In the genomic region with DNA sequence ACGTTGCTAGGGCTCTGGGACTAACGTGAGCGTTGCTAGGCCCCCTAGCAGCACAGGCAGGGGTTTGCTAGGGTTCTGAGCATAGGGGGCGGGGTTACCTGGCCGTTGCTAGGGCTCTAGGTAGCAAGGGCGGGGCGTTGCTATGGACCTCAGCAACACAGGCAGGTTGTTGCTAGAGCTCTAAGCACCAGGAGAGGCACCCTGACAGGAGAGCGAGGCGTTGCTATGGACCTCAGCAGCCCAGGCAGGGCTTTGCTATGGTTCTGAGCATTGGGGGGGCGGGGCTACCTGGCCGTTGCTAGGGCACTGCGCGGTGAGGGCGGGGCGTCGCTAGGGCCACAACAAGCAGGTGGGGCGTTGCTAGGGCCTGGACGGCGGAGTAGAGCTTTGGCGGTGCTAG, we compare ENCODE assay signal across 8 mouse cellular contexts. TPM values are rescaled to one million over a fixed set of nuclear protein-coding genes. Genes with fewer than 3 reads are reported as not detected.
DNase-seq lines count a peak whose midpoint lies in the region; ATAC-seq and TF ChIP-seq lines count a peak whose summit lies in the region.

No protein-coding gene starts in this region.

- DNase-seq in left cerebral cortex, adult 2 months (ENCODE audit: extremely low spot score in 1 of 2, low spot score in 2 of 2): peak in 1 of 2 experiments; percentile 70
- DNase-seq in left cerebral cortex, adult 11 months (ENCODE audit: low spot score): no peak
- DNase-seq in lung, postnatal 14 days: peak; percentile 78
- no peak for DNase-seq in gastrocnemius, postnatal 4 days (ENCODE audit: low spot score in 2 of 2)

- H3K9me3 ChIP-seq in forebrain, embryonic 12.5 days: no peaks in the 10 kb centered on the region
- H3K9me3 ChIP-seq in kidney, embryonic 16.5 days (ENCODE audit: low read length): no peaks in the 10 kb centered on the region
- no peaks in the 10 kb centered on the region for H3K9me3 ChIP-seq in stomach, embryonic 15.5 days

- H3K4me2 ChIP-seq in forebrain, embryonic 12.5 days: peak overlapping the region; percentile 70
- peak overlapping the region; percentile 83 for H3K4me2 ChIP-seq in kidney, embryonic 16.5 days (replicated peaks; ENCODE audit: low read depth, low read length)
- peak overlapping the region; percentile 96 for H3K4me2 ChIP-seq in stomach, embryonic 15.5 days

- peak overlapping the region; percentile 73 for H3K9ac ChIP-seq in forebrain, embryonic 12.5 days
- peak overlapping the region; percentile 61 for H3K9ac ChIP-seq in kidney, embryonic 16.5 days (replicated peaks; ENCODE audit: low read length)
- no peak overlapping the region for H3K9ac ChIP-seq in stomach, embryonic 15.5 days

- peaks cover 35% of the 10 kb centered on the region for H3K27me3 ChIP-seq in forebrain, embryonic 12.5 days
- H3K27me3 ChIP-seq in kidney, embryonic 16.5 days (ENCODE audit: insufficient read depth, low read length): 0 out of 2 replicates have a peak, but pooled peaks cover 4% of the 10 kb centered on the region
- no peaks in the 10 kb centered on the region for H3K27me3 ChIP-seq in stomach, embryonic 15.5 days (replicated peaks)

- TF ChIP-seq CTCF in left cerebral cortex, adult 2 months (IDR thresholded peaks at IDR 0.05): no peak
- TF ChIP-seq CTCF in bone marrow, adult 2 months (IDR thresholded peaks at IDR 0.05; ENCODE audit: control insufficient read depth, insufficient read depth, low read length): no peak

- peak; percentile 35; the same call in 1 of the 2 replicates for TF ChIP-seq POLR2A in bone marrow, adult 2 months (IDR thresholded peaks at IDR 0.05; ENCODE audit: borderline replicate concordance, control insufficient read depth, low read depth, low read length)

- WGBS in bone marrow, adult 2 months: 3% methylated on average over 20 of the region's 20 CpGs
- under 1% methylated on average over 20 of the region's 20 CpGs for WGBS in forebrain, embryonic 12.5 days
- 1% methylated on average over 20 of the region's 20 CpGs for WGBS in kidney, embryonic 16.5 days
- under 1% methylated on average over 18 of the region's 20 CpGs for WGBS in stomach, embryonic 15.5 days

- H3K4me3 ChIP-seq in left cerebral cortex, adult 2 months: peak overlapping the region; percentile 85
- H3K4me3 ChIP-seq in bone marrow, adult 2 months (replicated peaks; ENCODE audit: control insufficient read depth, low read depth, low read length): peak overlapping the region; percentile 82
- peak overlapping the region; percentile 63 for H3K4me3 ChIP-seq in forebrain, embryonic 12.5 days (replicated peaks)
- H3K4me3 ChIP-seq in kidney, embryonic 16.5 days (ENCODE audit: low read length): peak overlapping the region; percentile 86
- peak overlapping the region; percentile 75 for H3K4me3 ChIP-seq in stomach, embryonic 15.5 days (replicated peaks)

- peaks cover 7% of the 10 kb centered on the region for H3K4me1 ChIP-seq in bone marrow, adult 2 months (ENCODE audit: control insufficient read depth, insufficient read depth, low read length)
- peaks cover 54% of the 10 kb centered on the region for H3K4me1 ChIP-seq in forebrain, embryonic 12.5 days
- H3K4me1 ChIP-seq in kidney, embryonic 16.5 days (ENCODE audit: insufficient read depth, low read length): peaks cover 46% of the 10 kb centered on the region
- H3K4me1 ChIP-seq in stomach, embryonic 15.5 days: peaks cover 37% of the 10 kb centered on the region

- intact Hi-C loops in left cerebral cortex, adult 2 months (cut with DNase I): no loop called here

- peaks cover 17% of the 10 kb centered on the region; the same call in 1 of the 2 replicates for H3K36me3 ChIP-seq in forebrain, embryonic 12.5 days (replicated peaks)
- H3K36me3 ChIP-seq in kidney, embryonic 16.5 days (ENCODE audit: insufficient read depth, low read length): peaks cover 8% of the 10 kb centered on the region; the same call in 1 of the 2 replicates
- H3K36me3 ChIP-seq in stomach, embryonic 15.5 days: 0 out of 2 replicates have a peak, but pooled peaks cover 7% of the 10 kb centered on the region

- H3K27ac ChIP-seq in left cerebral cortex, adult 2 months: peak overlapping the region; percentile 64
- H3K27ac ChIP-seq in bone marrow, adult 2 months (ENCODE audit: control insufficient read depth, insufficient read depth, low read depth, low read length, poor library complexity): peak overlapping the region; percentile 78
- peak overlapping the region; percentile 94 for H3K27ac ChIP-seq in forebrain, embryonic 12.5 days
- H3K27ac ChIP-seq in kidney, embryonic 16.5 days (ENCODE audit: low read length): peak overlapping the region; percentile 84
- peak overlapping the region; percentile 85 for H3K27ac ChIP-seq in stomach, embryonic 15.5 days

- peak; percentile 47 for ATAC-seq in forebrain, embryonic 12.5 days (ENCODE audit: low FRiP score)
- peak; percentile 50 for ATAC-seq in kidney, embryonic 16.5 days (ENCODE audit: low FRiP score, low TSS enrichment)
- ATAC-seq in stomach, embryonic 15.5 days (ENCODE audit: insufficient read depth, low FRiP score, low read depth): peak; percentile 48

RNA-seq across cellular contexts. Expression of gene Mast3, which starts 12.2 kb away (rescaled TPM):
- total RNA-seq in left cerebral cortex, adult 2 months (2021): 100 to 1,000 TPM; 369 to 386 TPM
- 20.5 and 70.7 TPM in 2 replicates for polyA plus RNA-seq in bone marrow, adult 2 months (2011; ENCODE audit: insufficient read depth, insufficient read length, low replicate concordance, missing spikeins)
- polyA plus RNA-seq in forebrain, embryonic 12.5 days (2016; fragmentation: Nextera tagmentation; extraction: Ambion mirVana): 14.5 and 16.8 TPM in 2 replicates
- polyA plus RNA-seq in kidney, embryonic 16.5 days (2015; fragmentation: Nextera tagmentation; extraction: Ambion mirVana): 16.2 and 16.3 TPM in 2 replicates
- 13.3 and 16.5 TPM in 2 replicates for polyA plus RNA-seq in stomach, embryonic 15.5 days (2015; fragmentation: Nextera tagmentation; extraction: Ambion mirVana)
- 10 to 100 TPM; 12.3 to 14.6 TPM for total RNA-seq in gastrocnemius, postnatal 4 days (2021)

RNA-seq across cellular contexts. Expression of gene Il12rb1, which starts 15.5 kb away (rescaled TPM):
- total RNA-seq in left cerebral cortex, adult 2 months (2021): under 1 TPM; 0.77 to 0.82 TPM
- polyA plus RNA-seq in bone marrow, adult 2 months (2011; ENCODE audit: insufficient read depth, insufficient read length, low replicate concordance, missing spikeins): 0.36 and 1.9 TPM in 2 replicates
- not detected in 2 replicates for polyA plus RNA-seq in forebrain, embryonic 12.5 days (2016; fragmentation: Nextera tagmentation; extraction: Ambion mirVana)
- 0.05 and 0.12 TPM in 2 replicates for polyA plus RNA-seq in kidney, embryonic 16.5 days (2015; fragmentation: Nextera tagmentation; extraction: Ambion mirVana)
- 0.26 and 0.43 TPM in 2 replicates for polyA plus RNA-seq in stomach, embryonic 15.5 days (2015; fragmentation: Nextera tagmentation; extraction: Ambion mirVana)
- total RNA-seq in gastrocnemius, postnatal 4 days (2021): not detected

RNA-seq across cellular contexts. Expression of gene Pik3r2, which starts 16.2 kb away (rescaled TPM):
- total RNA-seq in left cerebral cortex, adult 2 months (2021): 100 to 1,000 TPM; 159 to 160 TPM
- 12.8 and 19.5 TPM in 2 replicates for polyA plus RNA-seq in bone marrow, adult 2 months (2011; ENCODE audit: insufficient read depth, insufficient read length, low replicate concordance, missing spikeins)
- polyA plus RNA-seq in forebrain, embryonic 12.5 days (2016; fragmentation: Nextera tagmentation; extraction: Ambion mirVana): 72.7 and 79.1 TPM in 2 replicates
- 72.8 and 77.3 TPM in 2 replicates for polyA plus RNA-seq in kidney, embryonic 16.5 days (2015; fragmentation: Nextera tagmentation; extraction: Ambion mirVana)
- polyA plus RNA-seq in stomach, embryonic 15.5 days (2015; fragmentation: Nextera tagmentation; extraction: Ambion mirVana): 58.1 and 58.4 TPM in 2 replicates
- 10 to 100 TPM; 65.2 to 73.0 TPM for total RNA-seq in gastrocnemius, postnatal 4 days (2021)

RNA-seq across cellular contexts. Expression of gene Mpv17l2, which starts 32.0 kb away (rescaled TPM):
- 10 to 100 TPM; 33.3 to 35.7 TPM for total RNA-seq in left cerebral cortex, adult 2 months (2021)
- 15.1 and 28.2 TPM in 2 replicates for polyA plus RNA-seq in bone marrow, adult 2 months (2011; ENCODE audit: insufficient read depth, insufficient read length, low replicate concordance, missing spikeins)
- 33.2 and 34.5 TPM in 2 replicates for polyA plus RNA-seq in forebrain, embryonic 12.5 days (2016; fragmentation: Nextera tagmentation; extraction: Ambion mirVana)
- 57.0 and 60.4 TPM in 2 replicates for polyA plus RNA-seq in kidney, embryonic 16.5 days (2015; fragmentation: Nextera tagmentation; extraction: Ambion mirVana)
- polyA plus RNA-seq in stomach, embryonic 15.5 days (2015; fragmentation: Nextera tagmentation; extraction: Ambion mirVana): 44.4 and 51.3 TPM in 2 replicates
- total RNA-seq in gastrocnemius, postnatal 4 days (2021): 10 to 100 TPM; 27.0 to 27.4 TPM

RNA-seq across cellular contexts. Expression of gene Rab3a, which starts 38.2 kb away (rescaled TPM):
- 100 to 1,000 TPM; 808 to 835 TPM for total RNA-seq in left cerebral cortex, adult 2 months (2021)
- 9.7 and 13.3 TPM in 2 replicates for polyA plus RNA-seq in bone marrow, adult 2 months (2011; ENCODE audit: insufficient read depth, insufficient read length, low replicate concordance, missing spikeins)
- 87.8 and 95.4 TPM in 2 replicates for polyA plus RNA-seq in forebrain, embryonic 12.5 days (2016; fragmentation: Nextera tagmentation; extraction: Ambion mirVana)
- 20.9 and 22.0 TPM in 2 replicates for polyA plus RNA-seq in kidney, embryonic 16.5 days (2015; fragmentation: Nextera tagmentation; extraction: Ambion mirVana)
- polyA plus RNA-seq in stomach, embryonic 15.5 days (2015; fragmentation: Nextera tagmentation; extraction: Ambion mirVana): 20.9 and 24.0 TPM in 2 replicates
- total RNA-seq in gastrocnemius, postnatal 4 days (2021): 10 to 100 TPM; 41.0 to 44.4 TPM
